Mouse (Mus musculus): ENCODE measurements at regions not wholly inside any gene's neighbourhood (a gene's known extent, or its start where the extent isn't known, plus 50 kb on each side); places are given as distances from the start of the nearest gene placed in this dataset.

GRCm38 (mm10) chr15:11749509-11749908, 157.6 kb downstream of the Npr3 start:
- TF ChIP-seq CTCF (IDR thresholded peaks at IDR 0.05; ENCODE audit: borderline replicate concordance, insufficient read depth, low read depth, low read length): no peak
- no peak for TF ChIP-seq POLR2A (IDR thresholded peaks at IDR 0.05; ENCODE audit: borderline replicate concordance, insufficient read depth, low read length)

Measured in cerebellum, adult 2 months (tissue).